Mouse (Mus musculus) C2C12 (cell line): ENCODE measurements around the gene Emc6. TPM values are rescaled to one million over a fixed set of nuclear protein-coding genes. Genes with fewer than 3 reads are reported as not detected.

Experiments
- H3K27me3 ChIP-seq: one replicate; pipeline ENCODE4 v1.6.1; 2011; ENCODE audit not compliant: control insufficient read depth, insufficient read depth, insufficient read length
- H3K36me3 ChIP-seq: one replicate; pipeline ENCODE4 v1.6.1; 2011; ENCODE audit not compliant: control insufficient read depth, insufficient read depth
- H3K4me3 ChIP-seq: one replicate; pipeline ENCODE4 v1.5.1; 2011; ENCODE audit warnings: mild to moderate bottlenecking, control low read depth; ENCODE audit not compliant: poor library complexity, insufficient read depth, severe bottlenecking
- H3K79me2 ChIP-seq: one replicate; pipeline ENCODE4 v1.6.1; 2011; ENCODE audit not compliant: control insufficient read depth, insufficient read depth
- H3K79me3 ChIP-seq: one replicate; pipeline ENCODE4 v1.6.1; 2011; ENCODE audit warnings: low read depth, control low read depth
- H3ac ChIP-seq: one replicate; pipeline ENCODE3; 2011; ENCODE audit warnings: low read depth; ENCODE audit not compliant: control insufficient read depth, insufficient read length
- CEBPB ChIP-seq: IDR thresholded peaks from one replicate; pipeline ENCODE4 v1.6.1; 2011; ENCODE audit warnings: low read depth, mild to moderate bottlenecking, control low read depth, moderate library complexity
- CTCF ChIP-seq: IDR thresholded peaks from one replicate; pipeline ENCODE4 v1.5.1; 2011; ENCODE audit not compliant: control insufficient read depth, insufficient read depth, insufficient read length
- FOSL1 ChIP-seq: IDR thresholded peaks from one replicate; pipeline ENCODE4 v1.8.0; 2011; ENCODE audit warnings: mild to moderate bottlenecking, low read length; ENCODE audit not compliant: poor library complexity, insufficient read depth, severe bottlenecking
- MAX ChIP-seq: IDR thresholded peaks from one replicate; pipeline ENCODE4 v1.6.1; 2011; ENCODE audit warnings: mild to moderate bottlenecking, control low read depth
- MYOD1 ChIP-seq: IDR thresholded peaks from one replicate; pipeline ENCODE4 v1.6.1; 2011; ENCODE audit warnings: low read depth; ENCODE audit not compliant: control insufficient read depth, insufficient read length
- MYOG ChIP-seq: IDR thresholded peaks from one replicate; pipeline ENCODE4 v1.6.1; 2011; ENCODE audit not compliant: control insufficient read depth, insufficient read length; ENCODE audit errors: extremely low read depth
- USF1 ChIP-seq: IDR thresholded peaks from one replicate; pipeline ENCODE4 v1.6.1; 2011; ENCODE audit warnings: low read depth, mild to moderate bottlenecking, control low read depth, moderate library complexity
- polyA plus RNA-seq: library from polyadenylated mRNA; unstranded; fragments of >200 nt; fragmentation: generic; extraction: Trizol; gene quantifications from one replicate; pipeline ENCODE4 v1.2.1, GENCODE M21; 2012; ENCODE audit warnings: missing spikeins

Gene Emc6
- polyA plus RNA-seq, 1 experiment = 71.6 TPM

DNA sequence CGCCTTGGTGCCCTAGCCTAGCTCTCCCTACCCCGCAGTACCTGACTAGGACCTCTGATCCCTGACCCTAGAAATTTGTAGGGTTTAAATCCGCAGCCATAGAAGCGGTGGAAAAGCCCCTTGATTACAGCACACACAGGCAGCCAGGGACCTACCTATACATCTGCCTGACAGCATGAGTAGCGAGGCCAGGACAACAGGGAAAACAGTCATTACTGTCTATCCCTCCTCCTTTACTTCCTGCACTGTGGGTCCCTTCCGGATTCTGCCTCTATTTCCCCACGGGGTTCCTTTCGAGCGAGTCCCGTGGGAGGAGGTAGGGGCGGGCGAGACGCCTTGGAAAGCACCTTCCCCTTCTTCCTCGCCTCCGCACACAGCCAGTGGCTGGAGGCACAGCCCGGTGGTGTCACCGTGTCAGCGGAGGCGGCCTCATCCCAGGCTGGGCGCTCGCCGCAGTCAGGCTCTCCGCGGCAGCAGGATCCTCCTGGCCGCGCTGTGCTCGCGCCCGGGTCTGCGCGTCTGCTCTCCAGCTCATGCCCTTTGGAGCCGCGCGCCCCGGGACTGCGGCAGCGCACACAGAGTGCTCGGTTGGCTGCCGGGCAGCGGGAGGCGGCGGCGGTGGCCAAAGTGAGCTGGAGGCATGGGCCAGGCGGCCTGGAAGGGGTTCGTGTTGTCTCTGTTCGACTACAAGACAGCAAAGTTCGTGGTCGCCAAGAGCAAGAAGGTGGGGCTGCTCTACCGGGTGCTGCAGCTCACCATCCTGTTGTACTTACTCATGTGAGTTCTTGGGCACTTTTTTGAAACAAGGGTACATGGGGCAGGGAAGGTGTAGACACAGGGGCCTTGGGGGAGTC lies 16.7 kb downstream of the Emc6 start, which contains the start of gene P2rx5:
P2rx5 (plus strand) TSS at position 465 of the 854 bp plus-strand sequence.
- Histone ChIP-seq H3K27me3 (no peaks in the 10 kb centered on the region), H3ac (peak within 1 kb of the TSS; percentile 95), H3K36me3 (no peaks in the 10 kb centered on the region), H3K79me3 (no peaks in the 10 kb centered on the region), H3K79me2 (no peaks in the 10 kb centered on the region), H3K4me3 (no peak within 1 kb of the TSS)
- TF ChIP-seq MYOG = no peak
- no peak for TF ChIP-seq FOSL1
- no peak for TF ChIP-seq USF1
- TF ChIP-seq CEBPB = no peak
- no peak for TF ChIP-seq CTCF
- no peak for TF ChIP-seq MAX
- TF ChIP-seq MYOD1 = no peak

DNA sequence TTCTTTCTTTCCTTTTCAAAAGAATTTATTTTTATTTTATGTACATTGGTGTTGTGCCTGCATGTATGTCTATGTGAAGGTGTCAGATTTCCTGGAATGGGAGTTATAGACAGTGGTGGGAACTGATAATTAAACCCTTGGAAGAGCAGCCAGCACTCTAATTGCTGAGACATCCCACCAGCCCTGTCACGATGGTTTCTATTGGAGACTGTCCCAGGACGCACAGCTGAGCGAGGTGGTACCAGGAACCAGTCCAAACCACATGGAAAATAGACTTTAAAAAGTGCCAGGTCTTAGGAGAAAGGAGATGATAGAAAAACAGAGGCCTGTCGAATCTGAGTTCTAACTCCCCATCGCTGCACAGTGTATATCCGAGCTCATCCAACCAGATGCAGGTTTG lies 21.8 kb downstream of the Emc6 start:
- Histone ChIP-seq H3K27me3 (no peaks in the 10 kb centered on the region), H3ac (no peak overlapping the region), H3K4me3 (no peak overlapping the region), H3K79me3 (no peaks in the 10 kb centered on the region), H3K79me2 (no peaks in the 10 kb centered on the region), H3K36me3 (no peaks in the 10 kb centered on the region)
- no peak for TF ChIP-seq MYOD1
- TF ChIP-seq MYOG = no peak
- TF ChIP-seq MAX = no peak
- no peak for TF ChIP-seq CEBPB
- TF ChIP-seq USF1 = no peak
- no peak for TF ChIP-seq CTCF
- TF ChIP-seq FOSL1 = no peak

DNA sequence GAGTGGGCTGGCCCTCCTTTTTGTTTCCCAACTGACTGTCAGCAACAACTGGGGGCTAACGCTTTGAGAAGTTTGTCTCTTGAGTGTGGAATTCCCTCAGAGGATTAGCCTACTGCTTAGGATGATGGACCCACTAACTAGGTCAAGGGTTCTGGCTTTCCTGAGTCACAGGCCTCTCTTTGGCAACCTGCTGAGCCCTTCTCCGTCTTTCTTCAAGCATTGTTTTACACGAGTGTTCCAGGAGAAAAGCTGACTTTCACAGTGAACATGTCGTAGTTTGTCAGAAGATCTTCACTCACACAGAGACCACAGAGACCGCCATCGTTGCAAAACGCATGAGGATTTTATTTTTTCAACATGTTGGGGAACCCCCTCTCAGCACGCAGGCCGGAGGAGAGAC lies 28.6 kb downstream of the Emc6 start:
- Histone ChIP-seq H3K27me3 (peaks cover 2% of the 10 kb centered on the region), H3K79me2 (no peaks in the 10 kb centered on the region), H3K36me3 (no peaks in the 10 kb centered on the region), H3K4me3 (no peak overlapping the region), H3ac (no peak overlapping the region), H3K79me3 (no peaks in the 10 kb centered on the region)
- TF ChIP-seq MAX (no peak), FOSL1 (no peak), MYOD1 (no peak), CTCF (no peak), USF1 (no peak), CEBPB (no peak), MYOG (no peak)

DNA sequence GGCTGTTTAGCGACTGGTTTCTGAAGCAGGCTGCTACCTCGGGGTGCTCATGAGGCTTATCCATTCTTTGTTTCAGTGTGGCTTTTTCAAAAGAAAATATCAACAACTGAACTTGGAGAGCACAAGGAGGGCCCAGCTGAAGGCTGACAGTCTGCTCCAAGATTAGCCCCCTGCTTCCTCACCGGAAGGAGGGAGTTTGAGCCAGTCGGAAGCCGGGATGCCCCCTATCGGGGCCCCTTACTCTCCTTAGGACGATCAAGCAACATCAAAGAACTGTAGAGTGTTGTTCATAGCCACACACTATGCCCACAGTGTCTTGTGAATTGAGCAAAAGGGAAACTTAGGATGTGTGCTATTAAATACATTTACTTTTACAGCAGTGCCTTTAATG lies 29.9 kb downstream of the Emc6 start:
- no peak for TF ChIP-seq MYOD1
- no peaks in the 10 kb centered on the region for H3K36me3 ChIP-seq
- no peak overlapping the region for H3K4me3 ChIP-seq
- H3K79me2 ChIP-seq = no peaks in the 10 kb centered on the region
- peaks cover 3% of the 10 kb centered on the region for H3K27me3 ChIP-seq
- H3ac ChIP-seq = no peak overlapping the region
- H3K79me3 ChIP-seq = no peaks in the 10 kb centered on the region

DNA sequence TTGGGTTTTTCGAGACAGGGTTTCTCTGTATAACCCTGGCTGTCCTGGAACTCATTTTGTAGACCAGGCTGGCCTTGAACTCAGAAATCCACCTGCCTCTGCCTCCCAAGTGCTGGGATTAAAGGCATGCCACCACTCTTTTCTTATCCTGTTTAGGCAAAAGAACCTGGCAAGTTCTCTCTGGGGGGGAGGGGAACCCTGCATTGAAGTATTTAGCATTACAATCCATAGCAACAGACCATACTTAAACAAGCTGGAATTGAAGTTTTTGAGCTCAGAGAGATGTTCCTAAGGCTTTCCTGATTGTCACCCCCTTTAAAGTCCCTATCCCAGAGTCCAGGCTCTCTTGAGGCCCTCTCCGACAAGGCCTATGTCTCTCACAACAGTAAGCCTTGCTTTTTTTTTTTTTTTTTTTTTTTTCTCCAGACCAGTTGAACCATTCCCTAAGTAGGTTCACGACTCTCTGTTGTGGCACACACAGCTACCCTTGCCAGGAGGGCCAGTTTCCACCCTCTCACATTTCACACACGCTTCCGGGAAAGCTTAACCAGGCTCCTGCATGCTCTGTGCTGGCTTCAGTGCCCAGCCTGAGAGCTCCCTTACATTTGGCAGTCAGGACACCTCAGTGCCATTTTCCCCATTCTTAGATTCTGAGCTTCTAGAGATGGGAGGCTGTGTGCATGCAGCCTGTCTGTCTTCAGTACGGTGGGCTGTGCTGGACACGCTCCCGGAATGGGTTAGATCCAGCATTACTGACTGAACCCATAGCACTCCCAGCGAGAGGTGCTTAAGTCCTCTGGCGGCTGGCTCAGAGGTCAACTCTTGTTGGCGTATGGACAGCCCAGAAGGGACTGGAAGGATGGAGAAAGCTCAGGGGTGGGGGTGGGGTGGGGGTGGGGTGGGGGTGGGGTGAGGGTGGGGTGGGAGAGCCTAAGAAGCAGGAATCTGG lies 30.5 kb downstream of the Emc6 start:
- no peaks in the 10 kb centered on the region for H3K79me2 ChIP-seq
- no peak overlapping the region for H3ac ChIP-seq
- H3K4me3 ChIP-seq = no peak overlapping the region
- H3K27me3 ChIP-seq = peaks cover 3% of the 10 kb centered on the region
- H3K79me3 ChIP-seq = no peaks in the 10 kb centered on the region
- H3K36me3 ChIP-seq = no peaks in the 10 kb centered on the region
- no peak for TF ChIP-seq MYOD1
- no peak for TF ChIP-seq MYOG
- TF ChIP-seq CEBPB = no peak
- no peak for TF ChIP-seq MAX
- TF ChIP-seq CTCF = no peak
- no peak for TF ChIP-seq FOSL1
- no peak for TF ChIP-seq USF1

DNA sequence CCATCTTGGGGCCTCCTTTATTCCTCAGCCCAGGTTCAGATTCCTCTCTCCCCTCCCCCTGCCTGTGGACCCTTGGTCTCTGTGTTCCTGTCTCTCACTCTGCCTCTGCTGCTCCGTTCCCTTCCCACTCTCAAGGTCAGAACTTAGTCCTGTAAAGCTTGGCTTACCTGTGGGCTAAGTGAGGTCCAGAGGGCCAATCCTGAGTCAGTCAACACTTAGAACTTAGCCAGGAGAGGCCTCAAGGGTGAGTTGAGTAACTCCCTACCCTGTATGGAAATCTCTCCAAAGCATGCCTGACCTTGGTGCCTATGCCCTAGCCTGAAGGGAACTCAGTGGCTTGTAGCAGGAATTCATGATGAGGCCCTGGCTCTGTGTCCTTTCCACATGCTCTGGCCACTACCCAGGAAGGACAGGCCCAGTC lies 32.6 kb downstream of the Emc6 start:
- TF ChIP-seq USF1 (no peak), MAX (no peak), FOSL1 (no peak), MYOG (no peak), MYOD1 (no peak), CTCF (no peak), CEBPB (no peak)
- Histone ChIP-seq H3K27me3 (peaks cover 3% of the 10 kb centered on the region), H3K4me3 (no peak overlapping the region), H3ac (no peak overlapping the region), H3K79me2 (no peaks in the 10 kb centered on the region), H3K79me3 (no peaks in the 10 kb centered on the region), H3K36me3 (no peaks in the 10 kb centered on the region)
